Mouse (Mus musculus) right cerebral cortex, postnatal 14 days (tissue): ENCODE results near the gene Nktr.

Experiments
- DNase-seq: peaks from one replicate; pipeline ENCODE4 v3.0.0; 2022

Nktr gene

DNA sequence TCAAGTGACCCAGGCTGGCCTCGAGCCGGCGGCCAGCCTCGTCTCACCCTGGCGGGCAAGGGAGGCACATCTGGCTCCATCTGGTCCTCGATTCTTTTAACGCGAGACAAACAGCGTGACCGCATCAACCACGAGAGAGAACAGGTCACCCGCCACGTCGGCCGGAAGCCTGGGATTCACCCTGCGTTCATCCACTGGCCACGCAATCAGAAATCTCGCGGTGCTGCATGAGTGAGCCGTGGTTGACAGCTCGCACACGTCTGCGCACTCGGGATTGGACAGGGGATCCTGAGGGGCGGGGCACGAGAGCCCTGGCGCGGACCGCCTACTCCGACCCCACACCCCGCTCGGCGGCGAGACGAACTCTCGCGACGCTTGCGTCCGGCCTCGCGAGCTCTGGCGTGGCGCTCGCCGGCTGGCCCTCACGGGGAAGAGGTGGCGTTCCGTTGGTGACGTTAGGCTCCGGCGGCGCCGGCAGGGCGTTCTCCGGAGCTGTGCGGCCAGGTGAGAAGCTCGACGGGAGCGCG lies at the start of gene Nktr:
Nktr (plus strand) TSS at position 378 of the 527 bp plus-strand sequence.
- peak; percentile 98 for DNase-seq

DNA sequence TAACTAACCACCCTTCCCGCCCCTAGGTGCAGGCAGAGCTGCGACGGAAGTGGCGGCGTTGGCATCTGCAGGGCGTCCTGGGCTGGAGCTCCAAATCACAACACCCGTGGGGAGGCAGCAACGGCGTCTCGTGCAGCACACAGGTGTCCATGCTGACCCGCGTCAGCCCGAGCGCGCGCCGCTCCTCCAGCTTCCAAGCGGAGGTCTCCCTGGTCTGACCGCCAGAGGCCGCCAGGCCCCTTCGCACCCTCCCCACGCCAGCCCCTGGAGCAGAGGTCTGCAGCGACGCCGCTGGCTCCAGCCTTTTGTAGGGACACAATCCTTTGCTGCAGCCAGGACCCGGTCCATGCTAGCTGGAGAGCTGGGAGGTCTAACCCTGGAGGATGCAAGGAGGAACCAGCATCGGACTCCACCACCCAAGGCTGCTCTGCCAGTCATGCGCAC lies 49.6 kb upstream of the Nktr start:
- DNase-seq, result peak; percentile 63

GRCm38 (mm10) chr9:121671300-121671699 lies 47.7 kb upstream of the Nktr start:
- no peak for DNase-seq

DNA sequence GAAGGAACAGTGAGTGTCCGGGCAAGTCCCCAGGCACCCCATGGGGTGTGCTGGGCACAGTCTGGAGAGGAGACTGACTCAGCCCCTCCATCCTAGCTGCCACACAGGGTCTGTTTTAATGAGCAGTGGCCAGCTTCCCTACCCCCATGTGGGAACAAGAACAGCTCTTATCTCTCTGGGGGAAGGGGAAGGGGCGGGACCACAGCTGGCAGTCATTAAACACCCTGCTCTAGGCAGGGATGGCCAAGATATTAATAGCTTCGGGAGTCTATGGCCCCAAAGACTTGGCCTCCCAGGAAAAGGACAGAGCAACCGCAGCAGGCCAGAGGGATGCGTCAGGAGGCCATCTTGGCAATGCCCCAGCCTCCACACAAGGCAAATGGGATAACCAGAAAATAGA lies 46.7 kb upstream of the Nktr start:
- DNase-seq, result no peak

- DNase-seq, result no peak
These were observed 45.3 kb upstream of the Nktr start for GRCm38 (mm10) chr9:121673716-121674115.

GRCm38 (mm10) chr9:121675011-121675410 lies 44.0 kb upstream of the Nktr start:
- DNase-seq, result no peak

DNA sequence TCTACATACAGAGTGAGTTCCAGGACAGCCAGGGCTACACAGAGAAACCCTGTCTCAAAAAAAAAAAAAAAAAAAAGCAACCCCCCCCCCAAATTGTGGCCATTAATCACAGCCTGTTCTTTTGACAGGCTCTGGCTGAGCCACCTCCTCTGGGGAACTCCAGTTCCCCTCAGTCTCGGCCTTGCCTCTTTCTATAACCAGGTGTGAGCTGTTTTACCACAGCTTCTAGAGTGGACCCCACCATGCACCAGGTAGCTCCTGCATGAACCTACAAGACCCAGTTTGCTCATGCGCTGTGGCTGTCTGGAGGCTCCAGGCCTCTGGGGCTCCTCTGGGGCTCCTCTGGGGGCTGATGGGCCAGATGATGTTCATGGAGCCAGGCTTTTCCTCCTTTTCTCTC lies 43.4 kb upstream of the Nktr start:
- DNase-seq, result no peak

DNA sequence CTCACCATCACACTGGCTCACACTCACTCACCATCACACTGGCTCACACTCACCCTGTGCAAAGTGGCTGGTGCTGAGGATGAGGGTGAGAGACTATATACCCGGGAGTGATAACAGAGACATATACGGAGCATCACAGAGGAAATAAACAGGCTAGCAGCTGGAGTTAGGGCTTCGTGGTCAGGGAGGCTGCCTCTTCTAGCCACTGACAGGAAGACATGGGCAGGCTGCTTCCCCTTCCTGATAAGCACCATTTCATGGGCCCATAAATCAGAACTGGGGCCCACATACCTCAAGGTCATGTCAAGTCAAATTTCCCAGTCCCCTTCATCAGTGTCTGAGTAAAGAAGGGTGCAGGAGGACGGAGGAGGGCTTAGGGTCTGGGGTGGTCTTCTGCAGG lies 41.9 kb upstream of the Nktr start:
- DNase-seq, result no peak

GRCm38 (mm10) chr9:121677476-121677875 lies 41.5 kb upstream of the Nktr start:
- no peak for DNase-seq

DNA sequence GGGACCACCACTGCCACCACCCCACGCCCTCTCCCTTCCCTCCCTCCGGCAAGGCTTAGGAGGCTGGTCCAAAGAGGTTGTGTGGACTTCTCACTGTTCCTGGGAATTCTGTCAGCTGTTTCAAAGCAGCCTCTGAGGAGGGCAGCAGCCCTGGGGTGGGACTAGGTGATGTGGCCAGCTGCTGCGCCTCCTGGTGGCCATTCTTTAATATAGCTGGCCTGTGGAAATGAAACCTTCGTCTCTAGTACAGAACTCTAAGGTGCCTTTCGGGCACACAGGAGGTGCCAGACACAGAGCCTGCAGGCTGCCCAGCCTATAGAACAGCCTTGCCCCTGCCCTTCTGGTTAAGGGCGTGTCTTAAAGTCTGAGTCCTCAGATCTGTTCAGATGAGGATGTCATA lies 39.4 kb upstream of the Nktr start:
- peak; percentile 59 for DNase-seq

DNA sequence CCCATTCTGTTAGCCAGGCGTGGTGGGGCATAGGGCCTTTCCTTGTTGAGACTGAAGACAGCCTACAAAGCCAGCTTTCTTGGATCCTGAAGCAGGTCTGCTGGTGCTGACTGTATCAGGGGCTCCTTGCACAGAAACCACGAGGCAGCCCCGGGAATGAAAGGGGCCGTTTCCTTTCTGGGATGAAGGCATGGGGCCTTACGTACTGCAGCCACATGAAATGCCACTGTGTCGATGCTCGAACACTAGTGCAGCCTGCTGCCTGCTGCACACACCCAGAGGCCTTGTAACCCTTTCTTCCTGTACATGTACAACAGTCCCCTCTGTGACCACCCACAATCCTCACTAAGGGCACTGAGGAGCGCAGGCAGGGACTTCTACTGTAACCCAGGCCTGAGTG lies 37.8 kb upstream of the Nktr start:
- no peak for DNase-seq

- no peak for DNase-seq
These were observed 36.8 kb upstream of the Nktr start for GRCm38 (mm10) chr9:121682037-121682680.

GRCm38 (mm10) chr9:121684702-121685101 lies 34.3 kb upstream of the Nktr start:
- DNase-seq, result no peak

GRCm38 (mm10) chr9:121690200-121690651 lies 28.7 kb upstream of the Nktr start:
- peak; percentile 43 for DNase-seq

DNA sequence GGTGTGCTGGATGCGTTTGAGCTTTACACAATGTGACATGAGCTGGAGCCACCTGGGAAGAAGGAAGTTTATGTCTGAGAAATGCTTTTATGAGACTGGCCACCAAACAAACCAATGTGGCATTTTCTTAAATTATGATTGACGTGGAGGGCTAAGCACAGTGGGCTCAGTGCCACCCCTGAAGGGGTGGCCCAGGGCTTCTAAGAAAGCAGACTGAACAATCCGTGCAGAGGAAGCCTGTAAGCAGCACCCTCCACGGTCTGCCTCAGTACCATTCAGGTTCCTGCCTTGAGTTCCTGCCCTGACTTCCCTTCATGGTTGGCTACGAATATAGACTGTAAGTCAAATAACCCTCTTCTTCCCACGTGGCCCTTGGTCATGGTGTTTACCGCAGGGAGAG lies 28.2 kb upstream of the Nktr start:
- DNase-seq, result no peak

GRCm38 (mm10) chr9:121694736-121695135 lies 24.2 kb upstream of the Nktr start:
- no peak for DNase-seq

DNA sequence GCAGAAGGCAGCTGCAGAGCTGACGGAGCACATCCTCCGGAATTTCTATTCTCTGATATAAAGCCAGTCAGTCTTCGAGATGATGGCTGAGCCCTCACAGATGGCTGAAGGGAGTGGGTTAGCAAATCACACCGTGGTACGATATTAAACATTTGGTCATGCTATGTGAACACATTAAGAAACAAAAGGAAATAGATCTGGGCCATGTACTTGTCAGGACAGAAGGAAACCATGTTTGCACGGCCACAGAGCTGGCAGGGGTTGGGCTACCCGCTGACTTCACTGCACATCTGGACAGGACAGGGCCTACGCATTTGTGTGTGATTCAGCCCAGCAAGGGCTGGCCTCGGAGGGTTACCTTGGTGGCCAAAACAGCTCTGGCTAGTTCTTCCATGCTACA lies 22.3 kb upstream of the Nktr start:
- DNase-seq, result no peak

DNA sequence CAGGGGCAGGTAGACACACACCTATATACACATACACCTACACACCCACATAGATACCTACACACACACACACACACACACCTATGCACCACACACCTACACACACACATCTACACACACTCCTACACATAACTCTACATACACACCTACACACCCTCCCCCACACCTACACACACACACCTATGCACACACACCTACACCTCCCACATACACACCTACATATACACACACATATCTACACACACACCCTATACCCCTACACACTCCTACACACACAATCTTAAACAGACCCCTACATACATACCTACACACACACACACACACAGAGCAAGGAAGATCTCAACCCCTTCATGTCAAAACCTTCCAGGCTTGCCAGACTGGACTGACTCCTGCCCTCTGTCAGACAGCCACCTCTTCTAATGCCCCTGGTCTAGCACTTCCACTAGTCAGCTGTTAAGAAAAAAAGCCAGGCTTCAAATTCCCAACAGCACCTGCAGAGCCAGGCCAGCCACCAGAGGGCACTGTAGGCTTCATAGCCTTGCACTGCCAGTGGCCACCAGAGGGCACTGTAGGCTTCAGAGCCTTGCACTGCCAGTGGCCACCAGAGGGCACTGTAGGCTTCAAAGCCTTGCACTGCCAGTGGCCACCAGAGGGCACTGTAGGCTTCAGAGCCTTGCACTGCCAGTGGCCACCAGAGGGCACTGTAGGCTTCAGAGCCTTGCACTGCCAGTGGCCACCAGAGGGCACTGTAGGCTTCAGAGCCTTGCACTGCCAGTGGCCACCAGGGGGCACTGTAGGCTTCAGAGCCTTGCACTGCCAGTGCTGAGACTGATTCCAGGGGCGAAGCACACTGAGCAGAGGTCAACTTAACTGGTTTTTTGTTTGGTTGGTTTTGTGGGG lies 21.6 kb upstream of the Nktr start:
- peak; percentile 75 for DNase-seq

DNA sequence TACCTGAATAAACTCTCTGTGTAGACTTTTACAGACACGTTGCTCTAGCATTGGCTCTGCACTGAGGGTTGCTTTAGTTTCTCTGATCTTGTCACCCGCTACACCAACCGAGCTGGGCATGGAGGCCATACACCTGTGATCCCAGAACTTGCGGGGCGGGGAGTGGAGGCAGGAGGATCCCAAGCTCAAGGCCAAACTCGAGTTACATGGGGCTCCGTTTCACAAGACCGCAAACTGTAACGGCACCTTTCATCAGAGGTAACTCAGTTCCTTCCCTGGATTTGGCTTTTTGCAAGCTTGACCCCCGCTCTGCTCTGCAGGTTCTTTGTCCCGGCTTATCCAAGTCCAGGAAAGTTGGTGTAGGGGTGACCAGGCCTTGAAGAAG lies 14.7 kb upstream of the Nktr start:
- DNase-seq, result no peak

GRCm38 (mm10) chr9:121704646-121705625 lies 14.0 kb upstream of the Nktr start, which contains the start of gene Sec22c:
Sec22c (minus strand) TSS chr9:121705490.
- DNase-seq, result peak; percentile 83

- no peak for DNase-seq
These were observed 12.8 kb upstream of the Nktr start for GRCm38 (mm10) chr9:121706029-121706675.

GRCm38 (mm10) chr9:121707801-121708200 lies 11.2 kb upstream of the Nktr start:
- no peak for DNase-seq
